Mouse (Mus musculus) heart, postnatal 0 days (tissue): ENCODE results near the gene Pdp2.

Experiments used
- CTCF ChIP-seq: IDR thresholded peaks from 2 replicates; pipeline ENCODE4 v1.5.1; 2016; ENCODE audit warnings: antibody characterized with exemption, control low read depth, low read depth
- EP300 ChIP-seq: IDR thresholded peaks from 2 replicates; pipeline ENCODE4 v1.6.1; 2016; ENCODE audit warnings: antibody characterized with exemption, low read depth

GRCm38 (mm10) chr8:104629306-104630110 lies 38.3 kb downstream of the Pdp2 start:
- no peak for TF ChIP-seq CTCF
- no peak; the same call in 1 of the 2 replicates for TF ChIP-seq EP300
